Mouse (Mus musculus): ENCODE data around the gene Coa7.
A peak's percentile ranks its signal among the peaks of the same experiment; 100 is the strongest.

GRCm38 (mm10) chr4:108363355-108364110 lies 35.6 kb downstream of the Coa7 start:
- no peak for TF ChIP-seq CTCF (IDR thresholded peaks at IDR 0.05)
- 0 out of 2 replicates have a peak, but pooled peaks have one; percentile 9 for TF ChIP-seq EP300 (IDR thresholded peaks at IDR 0.05)
